Mouse (Mus musculus) adrenal gland, postnatal 10 days (tissue): Measurements from ENCODE around the gene Gdpd3. TPM values are rescaled to one million over a fixed set of nuclear protein-coding genes. Genes with fewer than 3 reads are reported as not detected.
"Not testable (repeated sequence)": the region's sequence is repeated elsewhere in the genome, so short reads cannot be mapped to it uniquely, and the experiment has no call there.

ENCODE experiments used
- DNase-seq: peaks from one replicate; pipeline ENCODE4 v3.0.0; 2021; ENCODE audit warnings: mixed read lengths
- long read RNA-seq, 2 experiments: library from polyadenylated mRNA; stranded (forward); transcript quantifications; one replicate each; pipeline ENCODE4 v2.0.0; 2021
- total RNA-seq, 2 experiments: library from RNA; stranded (reverse); gene quantifications; 2 replicates each; pipeline ENCODE4 v1.2.3; 2021

The Gdpd3 gene
- 1 to 10 TPM; 3.4 to 8.6 TPM for total RNA-seq
- long read RNA-seq, experiment 1, partial matches to known transcripts: 1 of 1 reads
- long read RNA-seq, experiment 1, other reads (novel, unspliced or antisense): 0 of 1 reads
- long read RNA-seq, experiment 2, partial matches to known transcripts: 0 of 3 reads
- long read RNA-seq, experiment 2, other reads (novel, unspliced or antisense): 3 of 3 reads

DNA sequence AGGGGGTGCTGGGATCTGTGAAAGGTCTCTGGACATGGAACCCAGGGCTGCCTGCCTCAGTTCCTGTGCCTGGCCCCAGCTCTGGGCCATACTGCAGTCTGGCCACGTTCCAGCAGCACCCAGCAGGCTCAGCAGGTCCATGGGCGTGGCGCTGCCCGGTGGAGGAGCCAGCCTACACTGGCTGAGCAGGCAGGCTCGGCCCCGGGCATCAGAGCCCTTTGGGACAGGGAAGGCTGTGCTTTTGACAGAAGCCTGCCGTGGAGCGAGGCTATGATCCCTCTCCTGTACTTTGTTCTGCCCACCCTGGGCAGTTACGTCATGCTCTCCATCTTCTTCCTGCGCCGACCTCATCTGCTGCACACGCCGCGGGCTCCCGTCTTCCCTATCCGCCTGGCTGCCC lies at the start of gene Gdpd3:
Gene Gdpd3, plus strand, starts transcription at position 134 of the 400 bp plus-strand sequence.
- DNase-seq: no peak

GRCm38 (mm10) chr7:126717566-126717965 lies 48.6 kb upstream of the Gdpd3 start:
- DNase-seq: no peak

- DNase-seq: peak; percentile 6
Measured at GRCm38 (mm10) chr7:126718787-126719337, 47.3 kb upstream of the Gdpd3 start.

- no peak for DNase-seq
Measured at GRCm38 (mm10) chr7:126721635-126722034, 44.5 kb upstream of the Gdpd3 start.

DNA sequence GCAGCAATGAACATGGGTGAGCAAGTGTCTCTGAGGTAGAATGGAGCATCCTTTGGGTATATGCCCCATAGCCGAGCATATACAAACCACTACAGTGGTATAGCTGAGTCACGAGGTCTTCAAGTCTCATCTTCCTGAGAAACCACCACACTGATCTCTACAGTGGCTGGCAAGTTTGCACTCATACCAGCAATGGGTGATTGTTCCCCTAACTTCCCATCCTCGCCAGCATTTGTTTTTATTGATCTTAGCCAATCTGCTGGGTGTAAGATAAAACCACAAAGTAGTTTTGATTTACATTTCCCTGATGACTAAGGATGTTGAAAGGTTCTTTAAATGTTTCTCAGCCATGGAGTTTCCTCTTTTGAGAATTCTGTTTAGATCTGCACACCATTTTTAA lies 41.1 kb upstream of the Gdpd3 start:
- DNase-seq: no peak

GRCm38 (mm10) chr7:126725667-126726066 lies 40.5 kb upstream of the Gdpd3 start:
- DNase-seq: no peak

DNA sequence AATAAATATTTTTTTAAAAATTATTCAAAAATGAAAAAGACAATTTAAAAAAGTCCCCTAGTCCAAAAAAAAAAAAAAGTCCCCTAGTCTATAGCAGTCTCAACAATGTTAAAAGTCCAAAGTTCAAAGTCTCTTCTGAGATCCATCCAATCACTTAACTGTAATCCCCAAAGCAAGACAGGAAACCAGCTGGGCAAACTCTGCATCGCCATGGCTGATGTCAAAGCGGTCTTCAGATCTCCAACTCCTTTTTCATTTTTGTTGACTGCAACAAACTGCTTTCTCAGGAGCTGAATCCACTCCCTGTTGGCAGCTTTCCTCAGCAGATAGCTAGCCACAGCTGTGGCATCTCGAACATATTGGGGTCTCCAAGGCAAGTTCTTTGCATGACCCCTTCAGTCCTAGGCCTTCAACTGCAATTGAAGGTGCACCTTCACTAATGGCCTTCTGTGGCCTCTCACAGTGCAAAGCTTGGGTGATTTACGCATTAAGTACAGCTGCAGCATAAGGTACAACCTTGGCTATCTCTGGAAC lies 35.8 kb upstream of the Gdpd3 start:
- DNase-seq: not testable (repeated sequence)

- no peak for DNase-seq
Measured at GRCm38 (mm10) chr7:126736122-126736521, 30.0 kb upstream of the Gdpd3 start.

DNA sequence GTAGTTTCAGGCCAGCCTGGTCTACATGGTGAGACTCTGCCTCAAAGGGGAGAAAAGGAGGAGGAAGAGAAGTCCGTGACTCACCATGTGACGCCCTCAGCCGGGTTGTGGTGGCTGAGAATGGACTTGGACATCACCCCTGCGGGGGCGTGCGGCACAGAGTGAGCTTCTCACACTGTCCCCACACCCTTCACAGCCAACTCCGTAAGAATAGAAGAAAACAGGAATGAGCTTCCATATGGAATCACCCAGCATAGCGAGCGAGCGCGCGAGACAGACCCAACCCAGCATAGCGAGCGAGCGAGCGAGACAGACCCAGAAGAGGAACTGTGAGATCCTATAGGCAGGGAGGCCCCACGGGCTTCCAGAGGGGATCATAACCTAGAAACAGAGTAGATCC lies 26.6 kb upstream of the Gdpd3 start:
- DNase-seq: no peak

- DNase-seq: no peak
Measured at GRCm38 (mm10) chr7:126740132-126740735, 25.9 kb upstream of the Gdpd3 start.

DNA sequence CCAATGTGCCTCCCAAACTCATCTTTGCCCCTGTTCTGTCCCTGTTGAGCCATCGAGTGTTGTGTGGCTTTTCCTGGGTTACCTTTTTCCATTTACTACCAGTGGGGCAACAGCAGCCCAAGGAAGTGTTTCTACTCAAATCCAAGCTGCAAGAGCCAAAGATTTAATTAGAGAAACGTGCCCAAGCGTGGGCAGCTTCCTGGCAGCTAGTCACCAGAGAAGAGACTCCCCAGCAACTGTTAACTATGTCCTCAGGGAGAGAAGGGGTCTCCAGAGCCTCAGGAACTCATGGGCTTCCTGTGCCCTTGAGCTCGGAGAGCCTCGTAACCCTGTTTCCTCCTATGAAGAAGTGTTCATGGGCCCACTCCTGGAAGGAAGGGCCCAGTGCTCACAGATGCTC lies 25.2 kb upstream of the Gdpd3 start:
- no peak for DNase-seq

GRCm38 (mm10) chr7:126741452-126741851 lies 24.7 kb upstream of the Gdpd3 start:
- no peak for DNase-seq

GRCm38 (mm10) chr7:126741964-126742482 lies 24.1 kb upstream of the Gdpd3 start:
- DNase-seq: no peak

DNA sequence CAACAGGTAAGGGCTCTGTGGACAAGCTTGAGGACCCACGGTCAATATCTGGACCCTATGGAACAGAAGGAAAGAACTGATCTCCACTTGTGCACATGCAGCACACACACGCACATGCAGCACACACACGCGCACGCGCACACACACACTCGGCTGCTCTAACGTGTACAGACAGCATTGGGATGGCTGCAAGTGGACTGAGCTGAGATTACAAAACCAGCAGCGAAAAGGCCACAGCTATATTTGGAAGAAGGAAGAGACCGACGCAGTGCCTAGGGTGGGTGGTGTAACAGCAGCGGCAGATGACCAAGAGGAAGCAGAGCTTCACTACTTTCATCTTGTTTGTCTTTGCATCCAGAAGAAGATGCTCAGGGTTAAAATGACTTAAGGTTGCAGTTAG lies 20.1 kb upstream of the Gdpd3 start:
- no peak for DNase-seq

DNA sequence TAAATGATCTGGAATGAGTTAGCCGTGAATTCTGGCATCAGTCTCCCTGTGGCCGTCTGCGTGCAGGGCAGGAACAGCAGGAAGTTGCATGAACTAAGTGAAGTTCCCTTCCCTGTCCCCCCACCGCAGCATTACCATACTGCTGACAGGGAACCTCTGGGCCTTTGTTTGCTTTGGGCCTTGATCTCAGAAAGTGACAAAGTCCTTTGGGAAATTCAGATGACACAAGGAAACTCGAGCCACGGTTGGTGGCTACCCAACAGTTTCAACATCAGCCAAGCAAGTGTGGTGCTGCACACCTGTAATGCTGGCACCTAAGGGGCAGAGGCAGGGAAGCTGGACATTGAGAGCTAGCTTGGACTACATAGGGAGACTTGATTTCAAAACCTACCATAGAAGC lies 19.3 kb upstream of the Gdpd3 start:
- DNase-seq: no peak

GRCm38 (mm10) chr7:126748824-126749223 lies 17.3 kb upstream of the Gdpd3 start:
- DNase-seq: no peak

- no peak for DNase-seq
Measured at GRCm38 (mm10) chr7:126749582-126750343, 16.4 kb upstream of the Gdpd3 start.

- DNase-seq: peak; percentile 84
Measured at GRCm38 (mm10) chr7:126754866-126755265, 11.3 kb upstream of the Gdpd3 start.

DNA sequence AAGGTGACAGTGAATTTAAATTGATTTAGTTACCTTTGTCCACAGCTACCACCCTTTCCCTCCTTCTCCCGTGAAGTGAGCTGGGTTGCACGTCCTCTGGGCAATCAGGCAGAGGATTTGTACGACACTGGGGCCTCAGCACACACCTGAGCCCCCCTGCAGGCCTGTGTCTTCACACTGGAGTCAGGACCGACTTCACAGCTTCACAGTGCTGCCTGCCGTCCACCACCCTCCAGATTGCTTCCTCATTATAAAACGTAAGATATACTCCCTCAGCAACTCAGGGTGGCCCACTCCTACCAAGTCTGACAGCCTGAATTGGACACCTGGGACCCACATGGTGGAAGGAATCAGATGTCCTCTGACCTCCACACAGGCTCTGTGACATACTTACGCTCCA lies 7.6 kb upstream of the Gdpd3 start:
- DNase-seq: no peak

- DNase-seq: peak; percentile 94
Measured at GRCm38 (mm10) chr7:126759050-126759671, 7.0 kb upstream of the Gdpd3 start, which contains the start of gene Mapk3. Gene Mapk3, plus strand, starts transcription at chr7:126759601.

DNA sequence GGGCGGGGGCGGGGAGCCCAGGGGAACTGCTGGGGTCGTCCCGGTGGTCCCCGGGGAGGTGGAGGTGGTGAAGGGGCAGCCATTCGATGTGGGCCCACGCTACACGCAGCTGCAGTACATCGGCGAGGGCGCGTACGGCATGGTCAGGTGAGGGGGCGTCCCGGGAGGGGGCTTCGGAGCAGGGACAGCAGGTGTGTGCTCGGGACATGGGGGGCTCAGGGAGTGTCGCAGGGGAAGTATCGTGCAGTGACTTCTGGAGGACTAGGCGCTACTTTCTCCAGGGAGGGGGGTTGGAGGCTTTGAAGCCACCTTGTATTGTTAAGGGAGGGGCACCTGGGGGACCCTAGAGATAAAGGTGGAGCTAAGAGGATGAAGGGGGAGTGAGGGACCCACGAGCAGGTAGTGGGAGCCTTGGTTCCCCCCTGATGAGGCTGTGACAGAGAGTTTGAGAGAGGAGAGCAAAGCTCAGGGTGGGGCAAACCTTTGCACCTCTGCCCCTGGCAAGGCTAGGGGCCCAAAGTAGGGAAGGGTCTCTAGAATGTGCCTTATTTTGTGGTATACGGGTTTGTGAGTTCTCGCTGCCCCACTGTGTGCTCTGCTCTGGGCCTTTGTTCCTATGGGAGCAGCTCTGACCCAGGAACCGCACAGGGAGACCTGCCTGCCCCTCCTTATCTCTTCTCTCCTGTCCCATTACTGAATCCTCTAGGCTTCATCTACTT lies 6.3 kb upstream of the Gdpd3 start:
- no peak for DNase-seq
